Mouse (Mus musculus): ENCODE measurements around the gene Aqp5. TPM values are rescaled to one million over a fixed set of nuclear protein-coding genes. Genes with fewer than 3 reads are reported as not detected.

Aqp5 gene
- not detected in 2 replicates for total RNA-seq (2017)

GRCm38 (mm10) chr15:99590429-99591084 is at the start of gene Aqp5:
TSS of gene Aqp5 (plus strand) at chr15:99590782.
- no peak for ATAC-seq (ENCODE audit: extremely low read depth, insufficient number of reproducible peaks, low FRiP score, poor library complexity, severe bottlenecking)

- no peak for ATAC-seq (ENCODE audit: extremely low read depth, insufficient number of reproducible peaks, low FRiP score, poor library complexity, severe bottlenecking)
Observed at GRCm38 (mm10) chr15:99544047-99544446, 46.5 kb upstream of the Aqp5 start.

GRCm38 (mm10) chr15:99546596-99546995 is 44.0 kb upstream of the Aqp5 start:
- no peak for ATAC-seq (ENCODE audit: extremely low read depth, insufficient number of reproducible peaks, low FRiP score, poor library complexity, severe bottlenecking)

DNA sequence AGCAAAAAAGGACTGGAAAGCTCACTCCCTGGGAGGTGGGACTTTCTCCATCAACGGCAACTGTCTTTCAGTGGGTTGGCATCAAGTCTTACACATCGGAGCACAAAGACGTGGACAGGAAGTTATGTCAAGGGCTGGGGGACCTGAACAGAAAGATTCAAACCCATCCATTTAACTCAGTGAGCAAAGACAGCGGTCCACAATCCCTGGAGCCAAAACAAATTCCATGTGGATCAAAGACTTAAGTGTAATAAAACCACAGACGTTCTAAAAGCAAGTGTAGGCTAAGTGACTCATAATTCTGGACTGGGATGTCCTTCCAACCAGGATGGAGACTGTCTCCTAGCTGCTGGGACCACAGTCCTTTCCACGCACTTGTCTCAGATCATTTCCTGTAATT is 42.9 kb upstream of the Aqp5 start:
- ATAC-seq (ENCODE audit: extremely low read depth, insufficient number of reproducible peaks, low FRiP score, poor library complexity, severe bottlenecking) = no peak

GRCm38 (mm10) chr15:99549901-99550300 is 40.7 kb upstream of the Aqp5 start:
- ATAC-seq (ENCODE audit: extremely low read depth, insufficient number of reproducible peaks, low FRiP score, poor library complexity, severe bottlenecking) = no peak

DNA sequence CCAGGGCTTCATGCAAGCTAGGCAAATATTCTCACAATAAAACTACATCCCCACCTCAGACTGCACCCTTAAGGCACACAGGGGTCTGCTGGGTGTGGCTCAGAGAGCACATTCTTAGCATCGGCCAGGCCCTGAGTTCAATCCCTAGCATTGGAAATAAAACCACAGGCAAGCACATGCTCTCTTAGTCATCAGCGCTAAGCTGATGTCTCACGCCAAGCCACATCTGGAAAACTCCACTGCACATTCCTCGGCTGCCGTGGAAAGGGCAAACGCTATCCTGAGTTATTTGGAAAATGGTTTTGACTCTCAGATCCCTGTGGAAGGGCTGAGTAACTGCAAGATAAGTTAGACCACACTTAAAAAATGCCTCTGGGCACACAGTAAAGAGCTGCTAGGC is 36.8 kb upstream of the Aqp5 start:
- ATAC-seq (ENCODE audit: extremely low read depth, insufficient number of reproducible peaks, low FRiP score, poor library complexity, severe bottlenecking) = no peak

GRCm38 (mm10) chr15:99558947-99559346 is 31.6 kb upstream of the Aqp5 start:
- ATAC-seq (ENCODE audit: extremely low read depth, insufficient number of reproducible peaks, low FRiP score, poor library complexity, severe bottlenecking) = no peak

- ATAC-seq (ENCODE audit: extremely low read depth, insufficient number of reproducible peaks, low FRiP score, poor library complexity, severe bottlenecking) = no peak
Observed at GRCm38 (mm10) chr15:99560246-99560645, 30.3 kb upstream of the Aqp5 start.

- ATAC-seq (ENCODE audit: extremely low read depth, insufficient number of reproducible peaks, low FRiP score, poor library complexity, severe bottlenecking) = no peak
Observed at GRCm38 (mm10) chr15:99567371-99567770, 23.2 kb upstream of the Aqp5 start.

- ATAC-seq (ENCODE audit: extremely low read depth, insufficient number of reproducible peaks, low FRiP score, poor library complexity, severe bottlenecking) = no peak
Observed at GRCm38 (mm10) chr15:99568682-99569081, 21.9 kb upstream of the Aqp5 start.

GRCm38 (mm10) chr15:99569123-99569522 is 21.5 kb upstream of the Aqp5 start:
- ATAC-seq (ENCODE audit: extremely low read depth, insufficient number of reproducible peaks, low FRiP score, poor library complexity, severe bottlenecking) = no peak

DNA sequence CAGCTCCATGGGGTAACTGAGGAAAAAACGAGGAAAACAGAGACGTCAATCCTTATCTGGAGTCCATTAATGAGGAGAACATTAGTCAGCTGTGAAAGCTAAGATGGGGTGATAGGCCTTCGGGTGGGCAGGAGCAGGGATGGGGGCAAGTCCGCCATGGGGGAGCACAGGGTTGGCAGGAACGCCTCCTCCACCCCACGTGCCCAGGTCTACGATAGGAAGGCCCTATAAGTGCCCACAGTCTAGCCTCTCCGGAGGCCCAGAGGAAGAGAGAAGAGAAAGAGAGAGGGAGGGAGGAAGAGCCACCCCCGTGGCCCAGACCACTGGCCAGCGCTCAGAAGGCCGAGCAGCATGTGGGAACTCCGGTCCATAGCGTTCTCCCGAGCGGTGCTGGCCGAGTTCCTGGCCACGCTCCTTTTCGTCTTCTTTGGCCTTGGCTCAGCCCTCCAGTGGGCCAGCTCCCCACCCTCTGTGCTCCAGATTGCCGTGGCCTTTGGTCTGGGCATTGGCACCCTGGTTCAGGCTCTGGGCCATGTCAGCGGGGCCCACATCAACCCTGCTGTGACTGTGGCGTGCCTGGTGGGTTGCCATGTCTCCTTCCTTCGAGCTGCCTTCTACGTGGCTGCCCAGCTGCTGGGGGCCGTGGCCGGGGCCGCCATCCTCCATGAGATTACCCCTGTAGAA is 11.6 kb upstream of the Aqp5 start, which contains the start of gene Aqp2:
Aqp2 (plus strand) TSS at position 254 of the 684 bp plus-strand sequence.
- ATAC-seq (ENCODE audit: extremely low read depth, insufficient number of reproducible peaks, low FRiP score, poor library complexity, severe bottlenecking) = no peak

DNA sequence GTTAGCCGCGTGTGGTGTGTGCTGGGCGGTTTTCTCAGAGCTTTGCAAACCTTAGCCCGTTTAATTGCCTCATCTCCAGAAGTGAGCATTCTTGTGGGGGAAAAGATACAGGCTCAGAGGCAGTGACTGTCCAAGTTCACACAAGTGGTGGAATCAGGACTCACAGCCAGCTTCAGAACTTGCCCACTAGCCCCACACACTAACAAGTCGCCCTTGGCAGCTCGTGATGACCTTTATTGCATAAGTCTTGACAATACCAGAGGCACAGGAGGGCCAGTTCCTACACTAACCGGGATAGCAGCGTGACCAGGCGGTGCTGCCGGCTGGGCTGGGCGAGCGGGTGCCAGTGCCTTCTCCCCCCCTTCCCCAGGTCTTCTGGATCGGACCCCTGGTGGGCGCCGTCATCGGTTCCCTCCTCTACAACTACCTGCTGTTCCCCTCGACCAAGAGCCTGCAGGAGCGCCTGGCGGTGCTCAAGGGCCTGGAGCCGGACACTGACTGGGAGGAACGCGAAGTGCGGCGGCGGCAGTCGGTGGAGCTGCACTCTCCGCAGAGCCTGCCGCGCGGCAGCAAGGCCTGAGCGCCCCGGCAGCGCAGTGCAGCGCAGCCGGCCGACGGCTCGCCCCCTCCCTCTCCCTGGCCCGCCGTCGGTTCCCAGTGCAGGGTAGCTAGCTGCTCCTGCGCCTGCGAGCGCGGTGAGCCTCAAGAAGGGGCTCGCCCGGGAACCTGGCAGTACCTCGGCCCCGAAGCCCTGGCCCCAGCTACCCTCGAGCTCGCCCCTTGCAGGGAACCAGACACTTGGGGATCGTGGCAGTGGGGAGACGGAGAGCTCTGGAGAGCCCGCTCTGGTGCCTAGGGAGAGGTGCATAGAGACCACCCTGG is 6.9 kb upstream of the Aqp5 start:
- no peak for ATAC-seq (ENCODE audit: extremely low read depth, insufficient number of reproducible peaks, low FRiP score, poor library complexity, severe bottlenecking)

DNA sequence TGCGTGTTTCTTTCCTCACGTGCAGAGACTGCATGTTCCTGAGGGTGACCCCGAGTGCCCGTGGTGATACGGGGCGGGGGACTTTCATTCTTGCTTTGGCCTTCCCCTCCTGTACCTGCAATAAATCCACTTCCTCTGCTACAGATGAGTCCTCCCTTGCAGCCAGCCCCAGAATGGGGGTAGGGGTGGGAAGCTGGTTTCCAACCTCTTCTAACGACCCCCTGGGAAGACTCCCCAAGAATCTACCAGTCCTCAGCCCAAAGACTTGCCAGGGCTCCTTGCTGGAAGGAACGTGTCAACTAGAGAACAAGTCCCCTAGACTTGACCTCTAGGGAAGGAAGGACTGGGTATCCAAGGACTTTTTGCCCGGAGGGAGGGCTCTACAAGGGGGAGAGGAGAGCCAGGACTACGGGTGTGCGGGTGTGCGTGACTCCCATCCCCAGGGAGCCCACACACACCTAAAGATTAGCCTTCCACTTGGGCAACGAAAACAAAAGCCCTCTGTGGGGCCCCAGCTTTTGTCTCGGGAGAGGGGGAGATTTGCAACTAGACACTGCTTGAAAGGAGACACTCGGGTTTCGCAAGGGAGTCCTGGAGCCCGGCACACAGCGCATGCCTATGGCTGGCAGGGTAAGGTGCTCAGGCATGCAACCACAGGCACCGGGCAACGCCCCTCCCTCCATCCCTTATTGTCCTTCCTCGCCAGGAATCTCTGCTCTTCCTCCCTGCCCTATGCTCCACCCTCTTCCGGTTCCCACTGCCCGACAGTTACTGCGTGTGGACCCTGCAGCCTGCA is 6.0 kb upstream of the Aqp5 start:
- ATAC-seq (ENCODE audit: extremely low read depth, insufficient number of reproducible peaks, low FRiP score, poor library complexity, severe bottlenecking) = no peak

- ATAC-seq (ENCODE audit: extremely low read depth, insufficient number of reproducible peaks, low FRiP score, poor library complexity, severe bottlenecking) = no peak
Observed at GRCm38 (mm10) chr15:99585741-99586140, 4.8 kb upstream of the Aqp5 start.

- no peak for ATAC-seq (ENCODE audit: extremely low read depth, insufficient number of reproducible peaks, low FRiP score, poor library complexity, severe bottlenecking)
Observed at GRCm38 (mm10) chr15:99586525-99586924, 4.1 kb upstream of the Aqp5 start.

GRCm38 (mm10) chr15:99589237-99589636 is 1.3 kb upstream of the Aqp5 start:
- ATAC-seq (ENCODE audit: extremely low read depth, insufficient number of reproducible peaks, low FRiP score, poor library complexity, severe bottlenecking) = no peak

- no peak for ATAC-seq (ENCODE audit: extremely low read depth, insufficient number of reproducible peaks, low FRiP score, poor library complexity, severe bottlenecking)
Observed at GRCm38 (mm10) chr15:99589704-99590103, 878 bp upstream of the Aqp5 start.

DNA sequence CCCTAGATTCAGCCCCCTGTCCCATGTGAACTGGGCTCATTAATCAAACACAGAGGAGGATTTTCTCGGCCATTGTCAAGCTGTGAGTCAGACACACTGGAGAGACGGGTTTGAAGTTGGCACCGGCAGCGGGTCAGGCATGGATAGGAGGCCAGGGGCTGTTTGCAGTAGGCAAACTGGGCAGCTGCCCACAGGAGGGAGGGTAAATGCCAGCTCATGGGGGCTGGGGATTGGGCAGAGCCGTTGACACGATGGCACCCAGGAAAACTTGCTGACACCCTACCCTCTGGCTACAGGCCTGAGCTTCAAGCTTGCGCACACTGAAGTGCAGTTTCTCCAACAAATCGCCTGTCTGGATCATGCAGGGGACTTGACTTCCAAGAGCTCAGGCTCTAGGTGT is 1.6 kb downstream of the Aqp5 start:
- no peak for ATAC-seq (ENCODE audit: extremely low read depth, insufficient number of reproducible peaks, low FRiP score, poor library complexity, severe bottlenecking)

Data from neutrophil, adult 5-6 weeks (primary cell).